Mouse (Mus musculus): ENCODE data around the gene Urb2. TPM values are rescaled to one million over a fixed set of nuclear protein-coding genes. Genes with fewer than 3 reads are reported as not detected.

The Urb2 gene
- polyA plus RNA-seq, 1 experiment = 4.4 TPM

DNA sequence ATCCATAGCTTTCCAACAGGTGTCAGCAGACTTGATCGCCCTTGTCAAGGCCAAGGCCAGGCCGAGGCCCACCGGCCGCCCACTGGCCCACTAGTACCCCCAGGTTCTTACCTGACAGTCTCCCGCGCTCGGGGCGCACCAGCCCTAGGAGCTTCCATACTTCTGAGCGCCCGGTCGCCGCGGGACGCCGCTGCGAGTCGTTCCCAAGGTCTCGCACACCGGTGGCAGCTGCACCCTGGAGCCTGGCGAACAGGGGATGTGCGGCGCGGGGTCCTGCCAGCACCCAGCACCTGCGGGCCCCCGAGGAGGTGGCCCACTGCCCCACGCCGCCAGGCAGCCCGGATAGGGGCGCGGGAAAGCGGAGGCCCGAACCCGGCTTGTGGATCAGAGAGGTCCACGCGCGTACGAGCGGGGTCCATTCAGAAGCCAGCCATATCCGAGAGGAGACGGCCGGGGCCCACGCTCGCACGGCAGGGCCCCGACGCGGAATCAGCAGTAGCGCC, 39.0 kb upstream of the Urb2 start:
- Histone ChIP-seq H3K27ac (ENCODE audit: control insufficient read depth, insufficient read depth, low read depth, low read length, poor library complexity) (peak overlapping the region; percentile 99), H3K4me1 (ENCODE audit: control insufficient read depth, insufficient read depth, low read length) (peaks cover 5% of the 10 kb centered on the region; the same call in 1 of the 2 replicates), H3K4me3 (replicated peaks; ENCODE audit: control insufficient read depth, low read depth, low read length) (peak overlapping the region; percentile 83)
- 2% methylated on average over 48 of the region's 48 CpGs for WGBS
- TF ChIP-seq POLR2A (IDR thresholded peaks at IDR 0.05; ENCODE audit: borderline replicate concordance, control insufficient read depth, low read depth, low read length) = no peak; the same call in 1 of the 2 replicates
- no peak for TF ChIP-seq CTCF (IDR thresholded peaks at IDR 0.05; ENCODE audit: control insufficient read depth, insufficient read depth, low read length)

DNA sequence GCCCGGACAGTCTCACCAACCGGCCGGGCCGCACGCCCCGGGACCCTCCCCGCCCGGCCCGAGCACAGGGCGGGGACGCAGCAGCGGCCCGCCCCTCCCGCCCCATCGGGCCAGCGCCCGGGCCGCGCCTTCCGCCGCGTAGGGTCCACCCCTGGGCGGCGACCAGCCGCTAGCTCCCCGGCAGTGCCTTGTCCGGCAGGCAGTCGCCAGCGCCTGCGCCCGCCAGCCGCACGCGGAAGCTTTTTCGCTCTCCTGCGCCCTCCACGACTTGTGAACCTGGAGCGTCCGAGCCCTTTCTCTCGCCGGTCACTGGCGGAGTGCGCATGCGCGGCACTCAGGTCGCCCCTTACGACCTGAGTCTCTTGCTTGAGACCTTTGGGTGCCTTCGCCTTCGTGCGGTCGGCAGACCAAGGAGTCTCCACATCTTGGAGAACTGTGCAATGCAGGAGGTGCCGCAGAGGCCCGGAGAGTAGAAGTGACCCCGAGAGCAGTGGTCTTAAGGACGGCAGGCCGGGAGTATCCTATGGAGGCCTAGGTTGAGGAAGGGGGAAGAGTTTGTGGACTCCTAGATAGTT, 38.4 kb upstream of the Urb2 start, which contains the start of gene Abcb10:
Abcb10 (minus strand) TSS at position 297 of the 575 bp plus-strand sequence.
- peak within 1 kb of the TSS; percentile 99 for H3K27ac ChIP-seq (ENCODE audit: control insufficient read depth, insufficient read depth, low read depth, low read length, poor library complexity)
- TF ChIP-seq POLR2A (IDR thresholded peaks at IDR 0.05; ENCODE audit: borderline replicate concordance, control insufficient read depth, low read depth, low read length) (peak; percentile 96), CTCF (IDR thresholded peaks at IDR 0.05; ENCODE audit: control insufficient read depth, insufficient read depth, low read length) (no peak)
- H3K4me1 ChIP-seq (ENCODE audit: control insufficient read depth, insufficient read depth, low read length) = peaks cover 3% of the 10 kb centered on the region; the same call in 1 of the 2 replicates
- H3K4me3 ChIP-seq (replicated peaks; ENCODE audit: control insufficient read depth, low read depth, low read length) = peak within 1 kb of the TSS; percentile 92
- under 1% methylated on average over 56 of the region's 56 CpGs for WGBS

DNA sequence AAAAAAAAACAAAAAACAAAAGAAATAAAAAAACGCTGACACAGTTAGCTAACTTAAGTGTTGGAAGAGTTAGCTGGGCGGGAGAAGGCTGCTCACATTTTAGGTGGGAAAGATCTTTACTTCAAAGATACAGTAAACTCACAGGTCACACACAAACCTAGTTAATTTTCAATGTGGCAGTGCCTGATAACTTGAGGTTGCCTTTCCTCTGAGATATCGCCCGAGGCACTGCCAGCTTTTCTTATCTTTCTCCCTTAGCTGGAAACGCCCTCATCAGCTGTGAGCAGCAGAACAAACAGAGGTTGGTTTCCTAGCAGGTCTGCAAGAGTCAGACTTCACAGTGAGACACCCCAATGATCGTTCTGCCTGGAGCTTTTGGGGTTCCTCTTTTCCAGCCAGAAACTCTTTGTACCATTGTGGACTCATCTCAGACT, 32.7 kb upstream of the Urb2 start:
- peak overlapping the region; percentile 94 for H3K27ac ChIP-seq (ENCODE audit: control insufficient read depth, insufficient read depth, low read depth, low read length, poor library complexity)
- WGBS = 19% methylated on average over 6 of the region's 6 CpGs
- TF ChIP-seq POLR2A (IDR thresholded peaks at IDR 0.05; ENCODE audit: borderline replicate concordance, control insufficient read depth, low read depth, low read length) (0 out of 2 replicates have a peak, but pooled peaks have one; percentile 40), CTCF (IDR thresholded peaks at IDR 0.05; ENCODE audit: control insufficient read depth, insufficient read depth, low read length) (no peak)
- H3K4me3 ChIP-seq (replicated peaks; ENCODE audit: control insufficient read depth, low read depth, low read length) = no peak overlapping the region
- H3K4me1 ChIP-seq (ENCODE audit: control insufficient read depth, insufficient read depth, low read length) = peaks cover 2% of the 10 kb centered on the region

DNA sequence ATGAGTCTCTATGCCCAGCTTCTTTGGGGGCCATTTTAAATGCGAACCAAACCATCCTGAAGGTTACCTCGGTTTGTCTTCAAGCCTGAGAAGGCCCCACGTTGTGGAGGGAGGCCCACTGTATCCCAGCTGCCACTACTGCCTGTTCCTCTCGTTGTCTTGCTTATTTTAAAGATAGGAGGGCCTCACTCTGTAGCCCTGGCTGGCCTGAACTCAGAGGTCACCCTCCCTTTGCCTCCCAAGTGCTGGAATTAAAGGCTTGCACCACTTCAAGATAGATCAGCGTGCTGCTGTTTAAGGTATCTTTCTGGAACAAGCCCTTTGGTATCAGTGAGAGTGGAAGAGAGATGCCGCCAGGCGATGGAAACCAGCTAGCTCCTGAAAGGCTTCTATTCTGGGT, 32.2 kb upstream of the Urb2 start:
- peaks cover 2% of the 10 kb centered on the region for H3K4me1 ChIP-seq (ENCODE audit: control insufficient read depth, insufficient read depth, low read length)
- whole genome bisulfite sequencing = 46% methylated on average over 7 of the region's 7 CpGs
- H3K4me3 ChIP-seq (replicated peaks; ENCODE audit: control insufficient read depth, low read depth, low read length) = peak overlapping the region; percentile 5

DNA sequence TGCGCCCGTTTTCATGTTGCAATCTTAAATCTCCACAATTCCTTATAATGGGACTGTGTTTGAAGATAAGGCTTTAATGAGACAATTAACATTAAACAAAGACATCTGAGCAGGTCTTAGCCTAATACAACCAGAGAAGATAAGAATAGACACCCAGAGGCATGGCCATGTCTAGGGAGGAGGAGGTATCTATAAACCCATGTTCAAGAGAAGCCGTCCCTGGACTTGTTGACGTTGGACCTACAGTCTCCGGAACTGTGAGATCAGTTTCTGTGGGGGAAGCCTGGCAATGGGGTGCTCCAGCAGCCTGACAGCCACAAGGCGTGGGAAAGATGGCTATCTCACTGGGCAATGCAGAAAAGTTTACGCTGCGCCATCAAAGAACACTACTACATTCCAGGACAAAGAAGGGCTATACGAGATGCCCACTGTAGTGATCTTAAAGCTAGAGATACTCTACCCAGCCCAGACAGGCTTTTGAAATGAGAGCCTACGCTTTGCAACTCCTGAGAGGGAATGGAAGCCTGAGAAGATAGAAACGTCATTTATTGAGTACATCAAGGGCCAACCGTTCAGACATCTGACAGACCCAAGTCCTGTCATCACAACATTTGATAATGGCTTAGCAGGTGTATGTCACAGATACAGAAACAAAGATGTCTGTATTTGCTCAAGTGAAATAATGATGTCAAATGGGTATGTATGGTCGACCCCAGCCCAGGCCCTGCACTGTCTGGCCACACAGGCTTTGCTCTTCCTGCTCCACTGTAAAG, 30.8 kb upstream of the Urb2 start:
- TF ChIP-seq CTCF (IDR thresholded peaks at IDR 0.05; ENCODE audit: control insufficient read depth, insufficient read depth, low read length) (no peak), POLR2A (IDR thresholded peaks at IDR 0.05; ENCODE audit: borderline replicate concordance, control insufficient read depth, low read depth, low read length) (no peak)
- Histone ChIP-seq H3K4me3 (replicated peaks; ENCODE audit: control insufficient read depth, low read depth, low read length) (peak overlapping the region; percentile 8), H3K27ac (ENCODE audit: control insufficient read depth, insufficient read depth, low read depth, low read length, poor library complexity) (peak overlapping the region; percentile 57), H3K4me1 (ENCODE audit: control insufficient read depth, insufficient read depth, low read length) (peaks cover 2% of the 10 kb centered on the region)
- WGBS = 64% methylated on average over 13 of the region's 13 CpGs

More for the DNA sequence above, 32.2 kb upstream of the Urb2 start:
- TF ChIP-seq POLR2A (IDR thresholded peaks at IDR 0.05; ENCODE audit: borderline replicate concordance, control insufficient read depth, low read depth, low read length) = no peak
- TF ChIP-seq CTCF (IDR thresholded peaks at IDR 0.05; ENCODE audit: control insufficient read depth, insufficient read depth, low read length) = no peak
- peak overlapping the region; percentile 94 for H3K27ac ChIP-seq (ENCODE audit: control insufficient read depth, insufficient read depth, low read depth, low read length, poor library complexity)

DNA sequence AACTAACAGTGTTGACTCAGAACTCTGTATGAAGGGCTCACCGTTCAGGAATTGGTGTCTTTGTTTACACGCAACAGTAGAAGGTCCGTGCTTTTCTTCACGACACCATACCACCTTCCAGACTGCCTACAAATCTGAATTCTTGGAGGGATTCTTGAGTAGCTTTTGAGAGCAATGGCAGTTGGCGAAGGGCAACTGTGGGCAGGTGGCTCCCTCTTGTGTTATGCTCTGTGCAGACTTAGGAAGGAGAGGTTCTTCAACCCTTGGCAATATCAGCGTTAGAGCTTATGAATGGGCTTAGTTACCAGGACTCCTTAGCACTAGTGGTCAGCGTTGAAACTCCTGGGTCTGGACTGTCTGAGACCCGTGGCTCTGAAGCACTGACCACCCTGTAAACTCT, 28.7 kb upstream of the Urb2 start:
- no peak overlapping the region for H3K4me3 ChIP-seq (replicated peaks; ENCODE audit: control insufficient read depth, low read depth, low read length)
- H3K4me1 ChIP-seq (ENCODE audit: control insufficient read depth, insufficient read depth, low read length) = peaks cover 2% of the 10 kb centered on the region
- WGBS = 82% methylated on average over 8 of the region's 8 CpGs
- TF ChIP-seq CTCF (IDR thresholded peaks at IDR 0.05; ENCODE audit: control insufficient read depth, insufficient read depth, low read length) (peak; percentile 67), POLR2A (IDR thresholded peaks at IDR 0.05; ENCODE audit: borderline replicate concordance, control insufficient read depth, low read depth, low read length) (no peak)
- H3K27ac ChIP-seq (ENCODE audit: control insufficient read depth, insufficient read depth, low read depth, low read length, poor library complexity) = no peak overlapping the region

DNA sequence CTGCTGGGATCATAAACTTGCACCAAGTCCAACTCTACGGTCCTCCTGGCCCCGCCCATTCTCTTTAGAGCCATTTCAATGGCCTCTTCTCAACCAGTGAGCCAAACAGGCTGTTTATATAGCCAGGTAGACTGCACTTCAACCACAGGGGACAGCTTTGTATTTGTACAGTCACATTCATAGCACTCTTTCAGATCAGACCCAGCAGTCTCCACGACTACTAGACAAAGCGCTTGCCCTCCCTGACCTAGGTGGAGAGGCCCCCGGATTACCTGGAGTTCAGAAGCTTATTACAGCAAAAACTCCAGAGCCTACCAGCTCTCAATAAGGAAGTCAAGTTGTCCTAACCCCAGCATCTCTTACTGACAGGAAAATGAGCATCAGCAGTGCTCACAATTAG, 27.7 kb upstream of the Urb2 start:
- WGBS = 89% methylated on average over 5 of the region's 5 CpGs
- no peak overlapping the region for H3K4me3 ChIP-seq (replicated peaks; ENCODE audit: control insufficient read depth, low read depth, low read length)

DNA sequence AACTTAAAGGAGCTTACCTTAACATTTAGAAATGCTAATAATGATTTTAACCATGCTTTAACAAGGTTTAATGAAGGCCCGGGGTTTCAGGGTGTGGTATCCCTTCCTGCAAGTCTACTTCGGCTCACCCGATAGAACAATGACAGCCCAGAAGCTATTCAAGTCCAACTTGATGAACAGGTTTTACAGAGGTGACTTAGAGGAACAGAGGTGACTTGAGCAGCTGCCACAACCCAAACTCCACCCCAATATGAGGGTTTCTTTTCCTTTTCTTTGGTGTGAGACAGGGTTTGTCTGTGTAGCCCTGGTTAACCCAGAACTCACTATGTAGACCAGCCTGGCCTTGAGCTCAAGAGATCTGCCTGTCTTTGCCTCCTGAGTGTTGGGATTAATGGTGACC, 27.3 kb upstream of the Urb2 start:
- peaks cover 2% of the 10 kb centered on the region for H3K4me1 ChIP-seq (ENCODE audit: control insufficient read depth, insufficient read depth, low read length)
- H3K4me3 ChIP-seq (replicated peaks; ENCODE audit: control insufficient read depth, low read depth, low read length) = no peak overlapping the region
- H3K27ac ChIP-seq (ENCODE audit: control insufficient read depth, insufficient read depth, low read depth, low read length, poor library complexity) = no peak overlapping the region
- 91% methylated on average over 3 of the region's 3 CpGs for WGBS
- no peak for TF ChIP-seq CTCF (IDR thresholded peaks at IDR 0.05; ENCODE audit: control insufficient read depth, insufficient read depth, low read length)
- TF ChIP-seq POLR2A (IDR thresholded peaks at IDR 0.05; ENCODE audit: borderline replicate concordance, control insufficient read depth, low read depth, low read length) = no peak

More for the DNA sequence above, 27.7 kb upstream of the Urb2 start:
- H3K27ac ChIP-seq (ENCODE audit: control insufficient read depth, insufficient read depth, low read depth, low read length, poor library complexity) = no peak overlapping the region
- peaks cover 2% of the 10 kb centered on the region for H3K4me1 ChIP-seq (ENCODE audit: control insufficient read depth, insufficient read depth, low read length)
- TF ChIP-seq CTCF (IDR thresholded peaks at IDR 0.05; ENCODE audit: control insufficient read depth, insufficient read depth, low read length) (no peak), POLR2A (IDR thresholded peaks at IDR 0.05; ENCODE audit: borderline replicate concordance, control insufficient read depth, low read depth, low read length) (no peak)

Measured in bone marrow, adult 2 months (tissue).